Mouse (Mus musculus) thymus, adult 2 months (tissue): ENCODE measurements around the gene Cap2. TPM values are rescaled to one million over a fixed set of nuclear protein-coding genes. Genes with fewer than 3 reads are reported as not detected.

Experiments
- DNase-seq: peaks from one replicate; pipeline ENCODE4 v3.0.0; 2021
- H3K27ac ChIP-seq: fragments of 200-500 bp; 2 replicates; pipeline ENCODE4 v1.5.1; 2012; ENCODE audit warnings: low read length, control low read depth; ENCODE audit not compliant: control insufficient read depth, insufficient read depth
- H3K27me3 ChIP-seq: fragments of 200-500 bp; 2 replicates; pipeline ENCODE4 v1.6.1; 2012; ENCODE audit warnings: mild to moderate bottlenecking, low read length, moderate library complexity, mixed read lengths; ENCODE audit not compliant: control insufficient read depth, insufficient read depth
- H3K36me3 ChIP-seq: fragments of 200-500 bp; 2 replicates; pipeline ENCODE4 v1.6.1; 2012; ENCODE audit warnings: mild to moderate bottlenecking, low read length, moderate library complexity; ENCODE audit not compliant: control insufficient read depth, insufficient read depth
- H3K4me1 ChIP-seq: fragments of 200-500 bp; replicated peaks from 2 replicates; pipeline ENCODE4 v1.6.1; 2012; ENCODE audit warnings: low read length; ENCODE audit not compliant: control insufficient read depth, insufficient read depth
- H3K4me3 ChIP-seq: fragments of 200-500 bp; 2 replicates; pipeline ENCODE4 v1.5.1; 2012; ENCODE audit warnings: mild to moderate bottlenecking, low read length, control low read depth, moderate library complexity; ENCODE audit not compliant: control insufficient read depth, insufficient read depth
- CTCF ChIP-seq: fragments of 200-500 bp; IDR thresholded peaks from 2 replicates; pipeline ENCODE4 v1.5.1; 2012; ENCODE audit warnings: mild to moderate bottlenecking, control low read depth, low read length, moderate library complexity, borderline replicate concordance; ENCODE audit not compliant: control insufficient read depth, poor library complexity, insufficient read depth; ENCODE audit errors: extremely low read depth
- POLR2A ChIP-seq: fragments of 200-500 bp; IDR thresholded peaks from 2 replicates; pipeline ENCODE4 v1.6.1; 2012; ENCODE audit warnings: mild to moderate bottlenecking, low read length, control low read depth, moderate library complexity; ENCODE audit not compliant: control insufficient read depth, poor library complexity, insufficient read depth; ENCODE audit errors: extremely low read depth
- WGBS: fragments of 180-500 bp; shearing (Covaris S2); methylation state at CpG from one replicate; pipeline ENCODE4 v1.1.7; 2018; 5-methylcytosine and 5-hydroxymethylcytosine counted together
- polyA plus RNA-seq: library from polyadenylated mRNA; depleted of rRNA; stranded (reverse); fragments of >200 nt; gene quantifications from 2 replicates; pipeline ENCODE4 v1.2.3, GENCODE M21; 2012

The Cap2 gene
- polyA plus RNA-seq, 1 experiment = 12.9 TPM

DNA sequence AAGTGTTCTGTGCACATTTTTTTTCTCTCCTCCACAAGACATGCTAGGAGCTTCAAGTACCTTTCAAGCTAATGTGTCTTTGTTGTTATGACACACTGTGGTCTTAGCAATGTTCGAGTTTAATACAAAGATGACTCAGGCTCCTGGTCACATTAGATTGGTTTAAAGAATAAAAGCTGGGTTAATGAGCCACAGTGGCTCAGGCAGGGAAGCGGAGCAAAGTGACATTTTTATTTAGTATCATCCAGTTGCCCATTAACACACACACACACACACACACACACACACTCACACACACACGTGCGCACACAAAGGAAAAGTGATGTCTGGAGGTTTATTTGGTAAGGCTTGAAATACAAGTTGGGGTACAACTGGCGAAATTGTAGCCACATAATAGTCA is 72.6 kb downstream of the Cap2 start:
- TF ChIP-seq POLR2A = no peak
- no peak for TF ChIP-seq CTCF
- Histone ChIP-seq H3K27ac (no peak overlapping the region), H3K36me3 (no peaks in the 10 kb centered on the region), H3K4me1 (peaks cover 6% of the 10 kb centered on the region; the same call in 1 of the 2 replicates), H3K4me3 (no peak overlapping the region), H3K27me3 (no peaks in the 10 kb centered on the region)
- 93% methylated on average over 5 of the region's 5 CpGs for WGBS
- no peak for DNase-seq

DNA sequence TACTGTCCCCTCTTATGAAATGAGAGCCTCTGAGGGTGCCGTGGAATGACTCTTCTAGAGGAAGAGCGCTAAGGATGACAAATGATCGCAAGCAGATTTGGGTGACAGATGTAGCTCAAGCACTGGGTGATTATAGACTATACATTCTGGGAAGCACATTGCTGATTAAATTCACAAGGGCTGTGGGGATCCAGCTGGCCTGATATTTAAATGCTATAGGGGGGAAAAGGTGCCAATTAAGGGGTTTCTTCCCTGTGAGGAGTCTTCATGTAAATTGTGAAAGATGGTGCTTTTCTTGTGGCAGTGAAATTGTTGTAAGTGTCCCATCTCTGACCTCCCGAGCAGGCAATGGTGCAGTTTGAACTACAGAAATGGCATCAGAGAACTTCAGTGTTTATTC is 73.1 kb downstream of the Cap2 start:
- H3K36me3 ChIP-seq = no peaks in the 10 kb centered on the region
- 92% methylated on average over 4 of the region's 4 CpGs for WGBS
- no peak overlapping the region for H3K4me3 ChIP-seq
- peaks cover 6% of the 10 kb centered on the region; the same call in 1 of the 2 replicates for H3K4me1 ChIP-seq
- no peak for DNase-seq
- H3K27me3 ChIP-seq = no peaks in the 10 kb centered on the region
- TF ChIP-seq CTCF = no peak
- no peak for TF ChIP-seq POLR2A
- no peak overlapping the region for H3K27ac ChIP-seq

DNA sequence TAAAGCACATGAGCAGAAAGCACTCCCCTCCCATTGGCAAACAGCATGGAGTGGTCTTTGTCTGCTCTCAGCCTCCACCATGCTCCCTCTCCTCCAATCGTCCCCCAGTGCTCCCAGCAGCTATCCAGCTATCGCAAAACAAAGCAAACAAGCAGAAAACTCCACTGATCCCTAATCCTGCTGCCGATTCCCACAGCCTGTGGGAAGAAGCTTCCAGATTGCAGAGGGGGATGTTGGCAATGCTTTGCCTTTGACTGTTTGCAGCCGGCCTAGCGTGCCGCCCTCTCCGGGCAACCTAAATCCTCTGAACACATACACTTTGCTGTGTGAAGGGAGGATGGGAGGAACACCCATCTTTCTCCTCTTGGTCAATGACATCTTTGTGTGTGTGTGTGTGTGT is 83.2 kb downstream of the Cap2 start:
- Histone ChIP-seq H3K4me1 (no peaks in the 10 kb centered on the region), H3K27me3 (no peaks in the 10 kb centered on the region), H3K4me3 (no peak overlapping the region), H3K36me3 (no peaks in the 10 kb centered on the region), H3K27ac (no peak overlapping the region)
- TF ChIP-seq POLR2A (no peak), CTCF (no peak)
- WGBS = 94% methylated on average over 7 of the region's 7 CpGs
- DNase-seq = no peak

DNA sequence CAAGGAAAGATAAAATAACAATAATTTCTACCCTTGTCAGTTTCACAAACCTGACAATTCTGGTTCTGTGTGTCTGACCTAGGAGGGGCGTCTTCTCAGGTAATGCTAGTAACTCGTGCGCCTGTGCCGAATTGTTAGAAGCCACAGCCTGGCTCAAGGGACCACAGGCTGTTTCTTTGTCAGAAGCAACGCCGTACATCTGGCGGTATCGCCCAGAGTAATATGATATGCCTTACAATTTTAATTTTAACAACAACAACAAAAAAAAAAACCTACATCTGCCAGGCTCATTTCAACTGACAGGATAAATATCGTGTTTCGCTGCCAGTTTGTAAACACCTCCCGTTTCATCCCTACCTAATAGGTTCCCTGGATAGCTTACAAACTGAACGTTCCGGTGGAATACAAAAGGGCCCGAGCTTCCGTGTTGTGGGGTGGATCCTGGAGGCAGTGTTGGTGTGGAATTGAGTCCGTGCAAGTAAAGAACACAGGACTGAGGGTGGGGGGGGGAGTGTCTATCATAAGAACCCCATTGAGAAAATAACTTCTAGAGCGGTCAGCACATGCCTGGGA is 86.2 kb downstream of the Cap2 start:
- TF ChIP-seq POLR2A (no peak), CTCF (no peak)
- no peak overlapping the region for H3K4me3 ChIP-seq
- WGBS = 93% methylated on average over 17 of the region's 17 CpGs

DNA sequence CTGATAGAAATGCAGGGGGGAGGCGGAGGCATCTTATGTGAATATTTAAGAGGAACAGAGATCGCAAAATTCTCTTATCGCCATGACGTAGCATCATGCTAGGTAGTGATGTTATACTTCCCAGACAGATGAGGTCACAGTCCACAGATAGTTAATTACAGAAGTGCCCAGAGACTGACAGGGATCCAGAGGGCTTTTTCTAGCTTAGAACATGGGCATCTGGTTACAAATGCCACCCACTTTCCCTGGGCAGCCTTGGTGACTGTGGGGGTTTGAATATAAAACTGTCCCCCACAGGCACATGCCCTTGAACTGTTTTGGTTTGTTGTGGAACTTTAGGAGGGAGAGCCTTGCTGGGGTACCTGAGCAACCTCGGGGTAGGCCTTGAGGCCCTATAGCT is 87.0 kb downstream of the Cap2 start:
- no peak for DNase-seq
- Histone ChIP-seq H3K4me1 (no peaks in the 10 kb centered on the region), H3K36me3 (no peaks in the 10 kb centered on the region), H3K4me3 (no peak overlapping the region), H3K27me3 (no peaks in the 10 kb centered on the region), H3K27ac (no peak overlapping the region)
- no peak for TF ChIP-seq CTCF
- no peak for TF ChIP-seq POLR2A
- WGBS = 93% methylated on average over 5 of the region's 5 CpGs

More for the DNA sequence above, 86.2 kb downstream of the Cap2 start:
- Histone ChIP-seq H3K36me3 (no peaks in the 10 kb centered on the region), H3K27ac (no peak overlapping the region), H3K4me1 (no peaks in the 10 kb centered on the region), H3K27me3 (no peaks in the 10 kb centered on the region)
- DNase-seq = no peak

DNA sequence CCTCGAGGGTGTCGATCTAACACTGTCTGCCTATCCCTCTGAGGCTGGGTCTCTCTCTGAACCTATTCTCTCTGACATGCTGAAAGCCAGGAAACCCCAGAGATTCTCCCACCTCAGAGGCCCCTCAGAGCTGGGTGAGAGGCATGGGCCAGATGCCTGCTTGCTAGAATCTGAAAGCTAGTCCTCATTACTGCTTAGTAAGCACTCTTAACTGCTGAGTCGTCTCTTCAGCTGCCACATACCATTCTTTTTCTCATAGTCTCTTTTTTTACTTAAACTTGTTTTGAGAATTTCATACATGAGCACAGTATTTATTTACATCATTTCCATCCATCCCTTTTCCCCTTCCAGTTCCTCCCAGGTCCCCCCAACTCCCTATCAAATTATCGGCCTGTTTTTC is 89.2 kb downstream of the Cap2 start:
- no peak overlapping the region for H3K27ac ChIP-seq
- WGBS = 92% methylated on average over 4 of the region's 4 CpGs
- H3K36me3 ChIP-seq = no peaks in the 10 kb centered on the region
- H3K4me3 ChIP-seq = no peak overlapping the region
- DNase-seq = no peak
- no peaks in the 10 kb centered on the region for H3K4me1 ChIP-seq
- no peaks in the 10 kb centered on the region for H3K27me3 ChIP-seq
- TF ChIP-seq CTCF = no peak
- no peak for TF ChIP-seq POLR2A

DNA sequence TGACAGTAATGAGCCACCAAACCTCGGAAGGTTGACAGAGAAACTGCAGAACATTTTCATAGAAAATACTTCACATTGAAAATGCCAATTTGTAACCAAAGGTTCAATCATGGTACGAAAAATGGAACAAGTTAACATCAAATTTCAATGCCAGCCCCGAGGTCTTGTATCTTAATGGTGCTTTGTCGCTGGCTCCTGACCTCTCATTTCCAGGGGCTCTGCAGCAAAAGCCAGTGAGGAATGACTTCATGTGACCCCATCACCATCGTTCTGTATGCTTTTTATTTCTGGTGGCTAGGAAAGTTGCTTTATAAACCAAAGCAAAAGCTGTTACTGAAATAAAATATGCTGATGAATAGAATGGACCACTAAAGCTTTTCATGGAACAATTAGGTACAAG is 99.0 kb downstream of the Cap2 start:
- no peaks in the 10 kb centered on the region for H3K27me3 ChIP-seq
- peaks cover 3% of the 10 kb centered on the region for H3K4me1 ChIP-seq
- WGBS = 95% methylated on average over 5 of the region's 5 CpGs
- no peak overlapping the region for H3K27ac ChIP-seq
- no peaks in the 10 kb centered on the region for H3K36me3 ChIP-seq
- TF ChIP-seq CTCF = no peak
- no peak for TF ChIP-seq POLR2A
- no peak overlapping the region for H3K4me3 ChIP-seq
- no peak for DNase-seq
